Mouse (Mus musculus) hindbrain, embryonic 10.5 days (tissue): ENCODE measurements at regions not wholly inside any gene's neighbourhood (a gene's known extent, or its start where the extent isn't known, plus 50 kb on each side); places are given as distances from the start of the nearest gene placed in this dataset.

Experiments
- DNase-seq: peaks from one replicate; pipeline ENCODE4 v3.0.0-alpha.2; 2017; ENCODE audit warnings: low spot score
- H3K27ac ChIP-seq: fragments of 300-500 bp; sonication (generic); 2 replicates; pipeline ENCODE4 v1.5.1; 2016; ENCODE audit warnings: mild to moderate bottlenecking, moderate library complexity
- H3K27me3 ChIP-seq: fragments of 300-500 bp; sonication (generic); 2 replicates; pipeline ENCODE4 v1.6.1; 2016; ENCODE audit warnings: mild to moderate bottlenecking; ENCODE audit not compliant: poor library complexity, insufficient read depth, severe bottlenecking
- H3K36me3 ChIP-seq: fragments of 300-500 bp; sonication (generic); 2 replicates; pipeline ENCODE4 v1.6.1; 2016; ENCODE audit warnings: mild to moderate bottlenecking, moderate library complexity
- H3K4me1 ChIP-seq: fragments of 300-500 bp; sonication (generic); replicated peaks from 2 replicates; pipeline ENCODE4 v1.6.1; 2016; ENCODE audit warnings: mild to moderate bottlenecking
- H3K4me3 ChIP-seq: fragments of 300-500 bp; sonication (generic); 2 replicates; pipeline ENCODE4 v1.5.1; 2016; ENCODE audit warnings: mild to moderate bottlenecking, moderate library complexity
- H3K9me3 ChIP-seq: fragments of 300-500 bp; sonication (generic); 2 replicates; pipeline ENCODE4 v1.6.1; 2016; ENCODE audit warnings: mild to moderate bottlenecking, moderate library complexity
- WGBS: fragments of 180-500 bp; shearing (Covaris S2); methylation state at CpG from one replicate; pipeline ENCODE4 v1.1.7; 2016; 5-methylcytosine and 5-hydroxymethylcytosine counted together

DNA sequence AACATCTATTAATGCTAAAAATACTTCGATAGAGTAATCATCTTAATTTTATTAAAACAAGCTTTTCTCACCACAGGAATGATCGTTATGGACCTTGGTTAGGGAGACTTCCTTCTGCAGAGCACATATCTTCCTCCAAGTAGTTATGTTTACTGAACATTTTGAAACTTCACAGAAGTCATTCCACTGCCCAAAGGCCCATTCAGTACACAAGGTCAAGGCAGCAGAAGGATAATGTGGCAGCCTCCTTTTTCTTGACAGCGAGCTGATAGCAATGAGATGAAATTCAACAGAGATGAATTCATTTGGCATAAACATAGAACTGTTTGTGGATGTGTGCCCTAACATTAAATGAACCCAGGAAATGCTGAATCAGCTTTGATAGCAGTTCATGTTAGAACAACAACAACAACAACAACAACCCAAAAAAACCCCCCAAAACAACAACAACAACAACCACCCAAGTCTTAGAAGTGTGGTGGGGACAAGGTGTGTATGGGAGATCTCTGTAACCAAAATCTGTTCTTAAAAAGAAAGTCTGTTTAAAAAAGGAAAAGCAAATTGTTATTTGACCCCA lies 56.6 kb upstream of the Raph1 start:
- 95% methylated on average over 3 of the region's 3 CpGs for WGBS
- H3K27ac ChIP-seq, result no peak overlapping the region
- H3K27me3 ChIP-seq, result no peaks in the 10 kb centered on the region
- no peaks in the 10 kb centered on the region for H3K36me3 ChIP-seq
- H3K9me3 ChIP-seq, result no peaks in the 10 kb centered on the region
- peaks cover 26% of the 10 kb centered on the region for H3K4me1 ChIP-seq
- DNase-seq, result no peak
- no peak overlapping the region for H3K4me3 ChIP-seq

DNA sequence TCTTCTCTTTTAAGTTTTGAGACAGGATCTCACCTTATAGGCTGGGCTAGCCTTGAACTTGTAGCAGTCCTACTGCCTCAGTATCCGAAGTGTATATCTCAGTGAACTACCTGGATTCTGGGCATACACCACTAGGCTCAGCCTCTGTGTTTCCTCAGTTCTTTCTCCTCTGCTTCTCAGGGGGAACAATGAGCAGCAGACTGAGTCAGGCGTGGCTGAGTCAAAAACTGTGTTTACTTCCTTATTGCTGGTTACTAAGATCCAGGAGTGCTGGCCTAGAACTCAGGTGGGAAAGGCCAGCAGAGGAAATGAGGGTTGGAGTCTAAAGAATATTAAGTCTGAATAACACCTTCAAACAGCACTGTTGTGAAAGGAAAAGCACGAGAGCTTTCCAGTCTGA lies 54.9 kb upstream of the Raph1 start:
- Histone ChIP-seq H3K36me3 (no peaks in the 10 kb centered on the region), H3K27ac (no peak overlapping the region), H3K4me1 (peaks cover 9% of the 10 kb centered on the region), H3K4me3 (no peak overlapping the region), H3K9me3 (no peaks in the 10 kb centered on the region), H3K27me3 (no peaks in the 10 kb centered on the region)
- 80% methylated on average over 3 of the region's 3 CpGs for WGBS
- no peak for DNase-seq

DNA sequence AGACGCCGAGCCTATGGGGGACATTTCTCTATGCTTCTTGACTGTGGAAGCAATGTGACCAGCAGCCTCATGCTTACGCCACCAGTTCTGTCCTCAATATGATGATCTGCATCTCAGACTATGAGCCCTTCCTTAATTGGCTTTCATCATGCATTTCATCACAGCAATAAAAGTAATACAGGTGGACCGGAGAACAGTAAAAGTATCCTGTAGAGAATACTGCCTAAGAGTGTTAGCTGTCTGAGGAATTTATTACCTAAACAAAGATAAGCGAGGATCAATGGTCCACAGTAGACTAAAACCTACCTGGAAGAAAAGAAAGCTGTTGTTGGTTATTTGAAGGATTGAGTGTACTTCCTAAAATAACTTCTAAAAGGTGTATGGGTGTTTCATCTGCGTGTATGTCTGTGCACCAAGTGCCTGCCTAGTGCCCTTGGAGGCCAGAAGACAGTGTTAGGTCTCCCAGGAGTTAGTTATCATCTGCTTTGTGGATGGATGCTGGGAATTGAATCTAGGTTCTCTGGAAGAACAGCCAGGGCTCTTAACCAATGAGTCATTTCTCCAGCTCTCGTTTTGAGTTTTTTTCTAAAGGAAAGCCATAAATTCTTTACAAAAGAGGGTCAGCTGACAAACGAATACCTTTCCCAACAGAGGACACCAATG lies 54.3 kb upstream of the Raph1 start:
- Histone ChIP-seq H3K4me1 (peaks cover 3% of the 10 kb centered on the region), H3K9me3 (no peaks in the 10 kb centered on the region), H3K27me3 (no peaks in the 10 kb centered on the region), H3K36me3 (no peaks in the 10 kb centered on the region), H3K4me3 (no peak overlapping the region), H3K27ac (no peak overlapping the region)
- WGBS, result 88% methylated on average over 8 of the region's 8 CpGs
- no peak for DNase-seq

DNA sequence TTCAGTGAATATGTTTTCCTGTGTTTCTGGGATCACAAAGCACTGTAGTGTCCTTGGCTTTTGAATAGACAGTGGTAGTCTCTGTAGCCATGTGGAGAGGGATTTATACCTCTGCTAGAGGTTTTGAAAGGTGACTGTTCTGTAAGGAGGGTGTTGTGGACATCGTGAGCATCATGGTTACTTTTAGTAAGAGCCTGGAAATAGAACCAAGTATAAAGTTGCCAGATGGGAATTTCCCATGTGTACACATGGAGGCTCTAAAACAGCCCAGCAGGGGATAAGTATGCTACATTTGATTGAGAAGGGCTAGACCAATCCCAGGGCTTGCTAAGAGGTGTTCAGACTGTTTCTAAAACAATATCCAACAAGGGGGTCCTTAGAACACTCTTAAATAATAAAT lies 51.5 kb upstream of the Raph1 start:
- no peak overlapping the region for H3K27ac ChIP-seq
- H3K4me3 ChIP-seq, result no peak overlapping the region
- 88% methylated on average over 1 of the region's 1 CpGs for WGBS
- no peaks in the 10 kb centered on the region for H3K36me3 ChIP-seq
- H3K27me3 ChIP-seq, result no peaks in the 10 kb centered on the region
- no peaks in the 10 kb centered on the region for H3K4me1 ChIP-seq
- H3K9me3 ChIP-seq, result no peaks in the 10 kb centered on the region
- DNase-seq, result no peak

DNA sequence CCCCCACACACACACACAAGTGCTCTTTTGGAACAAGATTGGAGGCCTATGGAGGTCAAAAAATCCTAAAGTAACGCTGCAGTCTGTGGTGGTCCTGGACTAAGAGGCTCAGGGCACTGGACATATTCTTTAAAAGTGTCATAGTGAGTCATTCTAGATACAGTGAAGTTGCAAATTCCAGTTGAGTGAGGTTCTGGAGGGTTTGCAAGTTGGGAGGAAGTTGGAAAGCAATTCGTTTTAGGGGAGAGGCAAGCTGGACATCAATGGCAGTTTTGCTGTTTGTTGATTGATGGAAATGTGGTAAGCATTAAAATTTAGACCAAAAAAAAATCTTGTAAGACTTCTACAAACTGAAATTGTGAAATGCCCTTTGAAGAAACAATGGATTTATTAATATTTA lies 50.0 kb upstream of the Raph1 start:
- WGBS, result 76% methylated on average over 2 of the region's 2 CpGs
- H3K36me3 ChIP-seq, result no peaks in the 10 kb centered on the region
- no peaks in the 10 kb centered on the region for H3K4me1 ChIP-seq
- no peaks in the 10 kb centered on the region for H3K9me3 ChIP-seq
- no peak for DNase-seq
- no peak overlapping the region for H3K27ac ChIP-seq
- H3K4me3 ChIP-seq, result no peak overlapping the region
- H3K27me3 ChIP-seq, result no peaks in the 10 kb centered on the region
